28 mouse cellular contexts compared by ENCODE assay signal in genomic region chr13:19482198-19482597, GRCm38 (mm10).
"Had no signal": no experiment of that assay in that cellular context is flagged by ENCODE, and none has a peak within 500 bp of the region (broad histone marks: within the 10 kb centered on the region; RNA-seq: fewer than 3 reads in every experiment).

No protein-coding gene starts in this region.

- H3K36me3 ChIP-seq: embryonic facial prominence, embryonic 10.5 days; embryonic facial prominence, embryonic 12.5 days; embryonic facial prominence, embryonic 13.5 days; embryonic facial prominence, embryonic 15.5 days; forebrain, embryonic 10.5 days; forebrain, embryonic 12.5 days; forebrain, embryonic 15.5 days had no signal

- H3K4me1 ChIP-seq: embryonic facial prominence, embryonic 10.5 days; embryonic facial prominence, embryonic 12.5 days; embryonic facial prominence, embryonic 13.5 days; embryonic facial prominence, embryonic 15.5 days; forebrain, embryonic 10.5 days; forebrain, embryonic 12.5 days; forebrain, embryonic 13.5 days; forebrain, embryonic 15.5 days had no signal

- H3K9me3 ChIP-seq: embryonic facial prominence, embryonic 10.5 days; embryonic facial prominence, embryonic 12.5 days; embryonic facial prominence, embryonic 13.5 days; embryonic facial prominence, embryonic 15.5 days; forebrain, embryonic 10.5 days; forebrain, embryonic 12.5 days; forebrain, embryonic 13.5 days; forebrain, embryonic 15.5 days had no signal

- H3K4me3 ChIP-seq: embryonic facial prominence, embryonic 10.5 days; embryonic facial prominence, embryonic 12.5 days; embryonic facial prominence, embryonic 13.5 days; embryonic facial prominence, embryonic 15.5 days; erythroblast, embryonic 14.5 days; forebrain, embryonic 10.5 days; forebrain, embryonic 12.5 days; forebrain, embryonic 13.5 days; forebrain, embryonic 15.5 days; gastrocnemius, adult 2 months; heart, adult 2 months had no signal

- H3K27me3 ChIP-seq: embryonic facial prominence, embryonic 12.5 days; embryonic facial prominence, embryonic 13.5 days; embryonic facial prominence, embryonic 15.5 days; forebrain, embryonic 12.5 days; forebrain, embryonic 13.5 days; forebrain, embryonic 15.5 days had no signal

- H3K4me2 ChIP-seq: embryonic facial prominence, embryonic 12.5 days; embryonic facial prominence, embryonic 13.5 days; embryonic facial prominence, embryonic 15.5 days; forebrain, embryonic 12.5 days; forebrain, embryonic 13.5 days; forebrain, embryonic 15.5 days had no signal

- H3K9ac ChIP-seq: embryonic facial prominence, embryonic 12.5 days; embryonic facial prominence, embryonic 13.5 days; embryonic facial prominence, embryonic 15.5 days; forebrain, embryonic 12.5 days; forebrain, embryonic 13.5 days; forebrain, embryonic 15.5 days; forebrain, postnatal 0 days had no signal

- H3K27ac ChIP-seq: embryonic facial prominence, embryonic 10.5 days; embryonic facial prominence, embryonic 12.5 days; embryonic facial prominence, embryonic 13.5 days; embryonic facial prominence, embryonic 15.5 days; forebrain, embryonic 10.5 days; forebrain, embryonic 12.5 days; forebrain, embryonic 13.5 days; forebrain, embryonic 15.5 days; gastrocnemius, adult 2 months; heart, adult 2 months had no signal

- DNase-seq: cerebellum, adult 8-10 months; cerebellum, adult 9-10 months; cerebellum, adult 9-11 months; cerebellum, postnatal 10 days; cerebellum, postnatal 14 days; cerebellum, postnatal 25 days; cerebellum, postnatal 36 days; embryo, embryonic 11 days; forebrain, postnatal 0 days; gastrocnemius, adult 2 months; gastrocnemius, postnatal 10 days; gastrocnemius, postnatal 14 days; gastrocnemius, postnatal 25 days; gastrocnemius, postnatal 36 days; heart, adult 11 months; heart, adult 18-20 months; heart, adult 2 months had no signal

- ATAC-seq: forebrain, embryonic 13.5 days; forebrain, embryonic 14.5 days; forebrain, embryonic 15.5 days; forebrain, embryonic 16.5 days; forebrain, postnatal 0 days had no signal
